Mouse (Mus musculus) G1E (cell line): ENCODE data around the gene Zmat5.

Source experiments
- CTCF ChIP-seq: IDR thresholded peaks from 2 replicates; pipeline ENCODE4 v1.5.1; 2012; ENCODE audit warnings: low read depth, low read length, inconsistent platforms, mixed read lengths
- GATA1 ChIP-seq: IDR thresholded peaks from 2 replicates; pipeline ENCODE4 v1.6.1; 2012; ENCODE audit warnings: borderline replicate concordance, low read length, inconsistent platforms, mixed read lengths
- GATA2 ChIP-seq: IDR thresholded peaks from 2 replicates; pipeline ENCODE4 v1.6.1; 2012; ENCODE audit warnings: low read depth, low read length, inconsistent platforms, borderline replicate concordance
- POLR2AphosphoS5 ChIP-seq: IDR thresholded peaks from 2 replicates; pipeline ENCODE4 v1.6.1; 2012; ENCODE audit warnings: low read depth, low read length, inconsistent platforms; ENCODE audit not compliant: insufficient replicate concordance
- TAL1 ChIP-seq: conservative IDR thresholded peaks from 2 replicates; pipeline ENCODE4 v1.6.1; 2012; ENCODE audit warnings: low read depth, low read length, inconsistent platforms, mixed read lengths

- TF ChIP-seq CTCF: no peak
- no peak for TF ChIP-seq GATA1
- TF ChIP-seq POLR2AphosphoS5: no peak
- TF ChIP-seq TAL1: no peak
- TF ChIP-seq GATA2: no peak
Observed at GRCm38 (mm10) chr11:4661871-4662495, 42.5 kb upstream of the Zmat5 start.
